Mouse (Mus musculus): ENCODE measurements around the gene Med16.

DNA sequence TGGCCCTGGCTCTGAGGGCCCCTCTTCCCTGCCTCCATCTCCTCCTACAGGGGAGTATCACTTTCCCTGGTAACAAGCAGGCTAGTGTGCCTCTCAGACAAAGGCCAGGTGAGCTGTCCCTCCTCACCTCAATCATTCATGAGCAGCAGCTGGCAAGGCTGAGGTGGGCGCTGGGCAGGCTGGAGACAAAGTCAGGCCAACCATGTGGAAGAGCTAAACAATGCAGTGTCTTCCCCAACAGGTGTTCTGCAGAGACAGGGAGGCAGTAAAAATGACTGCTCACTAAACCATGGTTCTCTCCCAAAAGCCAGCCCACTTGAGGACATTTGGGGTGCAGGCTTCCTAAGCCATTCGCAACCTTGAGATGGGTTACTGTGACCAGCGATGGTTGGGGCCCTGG is 57.1 kb downstream of the Med16 start:
- TF ChIP-seq CTCF (IDR thresholded peaks at IDR 0.05; ENCODE audit: extremely low read depth, insufficient read length, insufficient replicate concordance, low read depth, low read length) (no peak), POLR2A (IDR thresholded peaks at IDR 0.05; ENCODE audit: low read depth, low read length) (no peak)

Measured in small intestine, adult 2 months (tissue).